Mouse (Mus musculus) retina, postnatal 1 day (tissue): ENCODE measurements around the gene Arhgef19.

Experiments
- DNase-seq: peaks from one replicate; pipeline ENCODE4 v3.0.0-alpha.2; 2012

Gene Arhgef19

DNA sequence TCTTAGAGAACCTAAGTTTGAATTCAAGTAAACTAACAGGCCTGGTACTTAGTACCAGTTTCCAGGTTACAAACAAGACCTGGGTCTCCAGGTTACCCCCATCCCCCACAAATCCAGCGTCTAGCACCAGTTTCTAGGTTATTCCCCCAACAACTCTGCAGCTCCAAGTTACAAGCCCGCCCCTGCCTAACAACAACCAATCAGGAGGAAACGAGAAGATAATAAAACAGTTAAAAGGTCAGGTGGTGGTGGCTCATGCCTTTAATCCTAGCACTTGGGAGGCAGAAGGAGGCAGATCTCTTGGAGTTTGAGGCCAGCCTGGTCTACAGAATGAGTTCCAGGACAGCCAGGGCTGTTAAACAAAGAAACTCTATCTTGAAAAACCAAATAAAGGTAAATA lies 28.0 kb downstream of the Arhgef19 start:
- no peak for DNase-seq

DNA sequence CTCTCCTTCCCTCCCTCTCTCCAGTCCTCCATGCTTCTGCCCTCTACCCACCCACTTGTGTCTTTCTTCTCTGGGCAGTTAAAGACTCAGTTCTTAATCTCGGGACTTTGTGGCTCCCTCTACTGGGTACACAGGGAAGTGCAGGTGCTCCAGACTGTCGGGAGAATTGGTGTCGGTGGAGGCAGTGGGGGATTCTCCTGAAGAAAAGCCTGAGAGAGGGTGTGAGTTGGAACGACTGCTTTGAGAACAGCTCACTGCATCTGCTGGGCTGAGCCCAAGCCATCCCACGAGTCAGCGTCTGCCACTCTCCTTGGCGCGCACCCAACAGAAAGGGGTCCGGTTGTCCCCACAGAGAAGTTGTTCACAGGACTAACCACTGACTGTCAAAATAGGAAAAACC lies 28.5 kb downstream of the Arhgef19 start:
- DNase-seq = peak; percentile 84

DNA sequence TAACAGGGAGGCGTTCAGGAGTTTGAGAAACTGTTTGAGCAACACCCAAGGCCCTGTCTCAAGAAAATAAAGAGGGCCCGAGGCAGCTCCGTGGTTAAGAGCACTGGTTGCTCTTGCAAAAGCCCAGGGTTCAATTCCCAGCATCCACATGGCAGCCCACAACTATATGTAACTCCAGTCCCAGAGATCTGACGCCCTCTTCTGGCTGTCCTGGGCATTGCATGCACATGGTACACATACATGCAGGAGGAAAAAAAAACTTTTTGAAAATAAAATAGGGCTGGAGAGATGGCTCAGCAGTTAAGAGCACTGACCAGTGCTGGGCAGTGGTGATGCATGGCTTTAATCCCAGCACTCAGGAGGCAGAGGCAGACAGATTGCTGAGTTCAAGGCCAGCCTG lies 29.1 kb downstream of the Arhgef19 start:
- no peak for DNase-seq

DNA sequence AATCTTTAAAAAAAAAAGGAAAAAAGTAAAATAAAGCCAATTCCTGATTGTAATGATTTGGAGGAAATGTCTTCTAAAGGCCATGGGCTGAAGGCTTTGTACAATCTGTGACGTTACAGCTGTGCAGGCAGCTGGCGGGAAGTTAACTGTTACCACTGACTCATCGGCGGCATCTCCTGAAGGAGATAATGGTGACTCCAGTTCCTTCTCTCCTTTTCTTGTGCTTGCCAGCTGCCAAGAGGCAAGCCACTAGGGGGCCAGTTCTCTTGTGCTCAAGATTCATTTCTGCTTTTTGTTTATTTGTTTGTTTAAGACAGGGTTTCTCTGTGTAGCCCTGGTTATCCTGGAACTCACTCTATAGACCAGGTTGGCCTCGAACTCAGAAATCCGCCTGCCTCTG lies 29.8 kb downstream of the Arhgef19 start:
- DNase-seq = no peak

DNA sequence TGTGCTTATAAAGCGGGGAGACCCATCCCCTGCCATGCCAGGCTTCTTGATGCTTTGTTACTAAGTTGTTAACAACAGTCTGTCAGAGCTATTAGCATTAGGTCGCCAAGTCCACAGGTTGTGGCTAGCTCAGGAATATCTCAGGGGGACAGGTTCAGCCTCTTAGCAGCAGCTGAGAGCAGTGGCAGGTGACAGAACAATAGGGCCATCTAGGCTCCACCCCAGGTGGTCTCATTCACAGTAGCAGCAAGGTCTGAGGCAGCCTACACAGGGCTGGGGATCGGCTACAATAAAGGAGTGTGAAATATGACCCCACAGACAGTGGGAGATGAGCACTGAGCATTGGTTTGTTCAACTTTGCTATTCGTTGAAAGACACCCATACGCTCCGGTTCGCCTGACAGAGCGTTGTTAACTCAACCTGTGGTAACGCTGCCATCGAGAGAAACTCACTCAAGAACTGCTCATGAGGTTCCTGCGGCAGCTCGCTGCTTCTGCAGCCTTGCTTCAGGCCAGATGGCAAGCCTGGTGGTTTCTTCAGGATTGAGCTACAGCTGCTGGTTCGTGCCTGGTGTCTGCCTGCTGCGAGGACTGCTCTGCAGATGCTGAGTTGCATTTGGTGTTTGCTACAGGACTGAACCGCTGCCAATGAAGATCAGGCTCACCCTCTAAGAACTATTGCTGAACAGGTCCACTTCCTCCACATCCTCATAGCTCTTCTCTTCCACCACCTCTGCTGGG lies 31.1 kb downstream of the Arhgef19 start:
- no peak for DNase-seq

DNA sequence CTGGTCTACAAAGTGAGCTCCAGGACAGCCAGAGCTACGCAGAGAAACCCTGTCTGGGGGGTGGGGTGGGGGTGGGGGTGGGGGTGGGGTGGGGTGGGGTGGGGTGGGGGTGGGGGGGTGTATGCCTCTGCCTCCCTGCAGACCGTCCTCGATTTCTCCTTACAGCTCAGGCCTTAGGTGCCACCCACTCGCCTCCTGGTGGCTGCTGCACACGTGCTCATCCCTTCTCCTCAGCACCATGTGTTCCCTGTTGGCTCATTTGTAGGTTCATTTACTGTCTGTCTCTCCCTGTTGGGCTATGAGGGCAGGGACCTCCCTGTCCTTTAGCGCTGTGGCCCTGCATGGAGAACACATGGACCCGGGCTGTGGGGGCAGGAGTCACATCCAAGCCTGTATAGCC lies 31.9 kb downstream of the Arhgef19 start:
- no peak for DNase-seq

DNA sequence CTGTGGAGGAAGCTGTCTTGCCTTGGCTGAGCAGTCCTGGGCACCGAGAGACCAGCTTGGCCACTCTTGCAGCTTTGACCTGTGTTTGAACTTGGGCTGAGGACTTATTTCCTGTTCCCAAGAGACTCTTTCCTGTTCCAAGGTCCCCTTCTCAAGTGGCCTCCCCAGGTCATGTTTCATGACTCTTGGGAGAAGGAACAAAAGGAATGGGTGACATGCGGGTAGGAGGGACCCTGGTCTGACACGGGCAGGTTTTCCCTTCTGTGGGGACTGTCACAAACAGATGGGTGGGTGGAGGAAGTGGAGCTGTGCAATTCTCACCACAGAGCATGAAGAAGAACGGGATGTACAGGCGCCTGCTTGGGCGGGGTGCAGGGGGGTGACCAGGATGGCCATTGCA lies 32.4 kb downstream of the Arhgef19 start:
- DNase-seq = no peak

DNA sequence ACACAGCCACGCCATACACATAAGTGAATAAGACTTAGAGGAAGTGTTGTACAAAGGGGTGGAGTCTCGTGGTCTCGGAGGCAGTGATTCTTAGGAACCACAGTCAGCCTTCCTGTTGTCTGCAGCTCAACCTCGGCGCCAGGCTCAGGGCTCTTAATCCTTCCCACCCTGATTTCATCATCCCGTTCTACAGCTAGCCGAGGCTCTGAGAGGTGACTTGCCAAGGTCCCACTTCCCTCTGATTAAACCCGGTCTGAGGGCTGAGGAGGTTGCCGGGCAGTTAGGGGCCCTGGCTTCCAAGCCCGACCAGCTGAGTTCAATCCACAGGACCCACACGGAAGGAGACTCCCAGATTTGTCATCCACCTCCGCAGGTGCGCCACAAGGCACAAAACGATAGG lies 33.6 kb downstream of the Arhgef19 start:
- no peak for DNase-seq

DNA sequence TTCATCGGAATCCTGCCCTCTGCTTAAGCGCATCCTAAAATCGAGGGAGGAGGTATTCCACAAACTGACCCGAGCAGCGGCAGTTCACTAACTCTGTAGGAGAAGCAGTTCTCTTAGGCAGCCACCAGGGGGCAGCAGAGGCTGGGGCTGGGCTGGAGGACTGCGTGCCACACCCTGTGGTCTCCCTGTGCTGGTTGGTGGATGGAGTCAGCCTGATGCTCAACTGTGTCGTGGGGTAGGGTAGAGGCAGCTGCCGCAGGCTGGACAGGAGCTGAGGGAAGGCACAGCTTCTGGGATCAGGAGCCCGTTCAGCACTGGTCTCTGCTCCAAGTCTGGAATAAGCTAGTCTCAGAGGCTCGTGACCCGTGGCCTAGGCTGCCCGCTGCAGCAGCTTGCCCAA lies 34.0 kb downstream of the Arhgef19 start:
- peak; percentile 90 for DNase-seq

DNA sequence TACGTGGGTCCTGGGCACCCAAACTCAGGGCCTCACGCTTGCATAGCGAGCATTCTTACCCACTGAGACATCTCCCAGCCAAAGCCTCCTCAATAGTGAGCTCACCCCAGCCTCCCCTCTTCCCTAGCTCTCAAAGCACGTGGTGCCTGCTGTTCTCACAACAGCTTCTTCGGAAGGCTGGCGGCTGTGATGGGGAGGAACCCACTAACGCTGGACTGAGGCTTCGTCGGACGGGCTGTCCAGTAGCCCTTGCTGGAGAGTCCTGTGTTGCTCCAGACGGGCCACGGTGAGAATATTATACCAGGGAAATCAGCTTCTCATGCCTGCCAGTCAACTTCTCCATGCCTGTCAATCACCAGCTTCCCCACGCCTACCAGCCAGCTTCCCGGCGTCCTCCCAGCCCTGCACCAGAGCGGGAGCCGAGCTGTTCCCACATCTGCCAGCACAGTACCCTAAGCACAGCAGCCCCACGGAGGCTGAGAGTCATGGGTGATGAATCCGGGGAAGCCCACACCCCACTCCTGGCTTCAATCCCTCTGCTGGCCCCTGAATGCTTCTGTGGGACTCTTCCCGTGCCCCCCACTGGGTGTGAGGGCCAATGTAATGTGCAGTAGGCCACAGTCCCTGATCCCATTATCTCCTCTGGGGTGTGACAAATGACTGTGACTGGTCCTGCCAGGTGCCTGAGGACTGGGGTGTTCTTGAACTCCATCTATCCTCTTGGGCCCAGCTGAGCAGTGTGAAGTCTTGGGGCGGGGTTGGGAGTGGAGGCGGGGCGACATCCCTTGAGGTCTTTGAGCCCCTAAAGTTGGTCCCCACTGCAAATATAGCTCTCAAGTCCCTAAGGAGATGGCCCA lies 35.4 kb downstream of the Arhgef19 start:
- DNase-seq = peak; percentile 64

DNA sequence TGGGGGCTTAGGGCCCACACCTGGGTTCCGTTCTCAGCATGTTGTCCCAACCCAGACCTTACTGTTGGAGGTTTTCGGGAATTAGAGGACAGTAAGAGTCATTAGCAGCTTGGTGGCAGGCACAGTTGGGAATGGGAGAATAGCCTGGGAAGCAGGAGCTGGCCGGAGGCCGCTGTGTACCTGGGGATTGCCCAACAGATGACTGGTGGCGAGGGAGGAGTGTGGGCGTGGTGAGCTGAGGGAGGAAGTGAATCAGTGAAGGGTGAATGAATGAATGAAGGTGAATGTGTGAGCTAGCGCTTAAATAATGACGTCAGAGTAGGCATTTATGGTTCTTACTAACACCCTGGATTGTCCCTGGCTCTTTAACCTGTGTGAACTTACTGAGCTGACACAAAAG lies 37.9 kb downstream of the Arhgef19 start:
- no peak for DNase-seq

DNA sequence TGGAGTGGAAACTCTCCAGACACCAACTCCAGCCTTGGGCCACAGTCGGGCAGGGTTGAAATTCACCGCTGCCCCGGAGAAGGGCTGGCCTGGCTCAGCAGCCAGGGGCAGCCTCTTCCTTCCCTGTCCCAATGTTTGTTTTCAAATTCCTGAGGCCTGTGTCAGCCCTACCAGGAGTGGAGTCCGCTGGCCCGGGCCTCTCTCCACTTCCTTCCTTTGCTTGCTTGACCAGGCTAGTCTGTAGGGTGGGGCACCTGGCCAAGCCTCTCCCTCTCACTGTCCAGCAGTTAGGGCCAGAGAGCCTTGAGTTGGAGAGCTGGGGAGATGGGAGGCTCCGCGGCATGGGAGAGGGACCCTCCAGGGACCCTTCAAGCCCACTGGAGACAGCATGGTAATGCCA lies 38.9 kb downstream of the Arhgef19 start:
- no peak for DNase-seq

DNA sequence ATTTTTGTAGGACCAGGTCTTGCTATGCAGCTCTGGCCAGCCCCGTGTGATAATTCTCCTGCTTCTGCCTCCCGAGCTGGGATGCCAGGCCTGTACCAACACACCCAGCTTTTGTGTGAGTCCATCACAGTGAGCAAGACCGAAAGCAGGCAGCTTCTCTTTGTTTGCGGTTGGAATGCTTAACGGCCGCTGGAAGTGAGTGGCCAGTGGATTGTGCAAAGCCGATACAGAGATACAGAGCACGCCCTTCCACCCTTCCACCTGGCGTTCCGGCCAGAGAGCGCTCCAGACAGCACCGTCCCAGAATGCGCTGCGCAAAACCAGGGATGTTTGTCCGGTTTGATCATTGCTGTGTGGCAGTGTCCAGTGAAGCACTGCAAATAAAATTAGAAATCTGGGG lies 40.0 kb downstream of the Arhgef19 start:
- DNase-seq = peak; percentile 50

DNA sequence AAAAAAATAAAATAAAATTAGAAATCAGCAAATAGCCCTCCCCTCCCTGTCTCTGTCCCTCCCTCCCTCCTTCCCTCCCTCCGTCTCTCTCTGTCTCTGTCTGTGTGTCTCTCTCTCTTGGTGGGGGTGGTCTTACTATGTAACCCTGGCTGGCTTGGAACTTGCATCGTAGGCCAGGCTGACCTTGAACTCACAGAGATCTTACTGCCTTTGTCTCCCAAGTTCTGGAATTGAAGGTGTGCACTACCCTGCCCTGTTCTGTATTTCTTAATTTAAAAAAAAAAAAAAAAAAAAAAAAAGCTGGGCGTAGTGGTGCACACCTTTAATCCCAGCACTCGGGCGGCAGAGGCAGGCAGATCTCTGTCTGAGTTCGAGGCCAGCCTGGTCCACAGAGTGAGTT lies 40.5 kb downstream of the Arhgef19 start:
- DNase-seq = no peak

DNA sequence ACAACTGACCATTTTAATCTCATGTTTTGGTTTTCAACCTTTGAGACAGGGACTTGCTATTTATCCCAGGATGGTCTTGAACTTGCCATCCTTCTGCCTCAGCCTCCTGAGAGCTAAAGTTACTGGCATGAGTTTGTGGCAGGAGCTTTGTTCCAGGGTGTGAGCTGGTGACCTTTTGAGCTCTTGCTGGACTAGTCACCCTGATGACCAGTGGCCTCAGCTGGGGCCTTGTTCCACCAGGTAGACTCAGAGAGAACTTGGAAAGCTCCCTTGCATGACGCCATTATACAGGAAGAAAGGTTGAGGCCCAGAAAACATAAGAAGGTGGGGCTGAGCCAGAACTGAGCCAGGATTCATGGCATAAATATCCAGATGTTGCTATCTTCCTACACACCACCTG lies 41.2 kb downstream of the Arhgef19 start:
- no peak for DNase-seq

DNA sequence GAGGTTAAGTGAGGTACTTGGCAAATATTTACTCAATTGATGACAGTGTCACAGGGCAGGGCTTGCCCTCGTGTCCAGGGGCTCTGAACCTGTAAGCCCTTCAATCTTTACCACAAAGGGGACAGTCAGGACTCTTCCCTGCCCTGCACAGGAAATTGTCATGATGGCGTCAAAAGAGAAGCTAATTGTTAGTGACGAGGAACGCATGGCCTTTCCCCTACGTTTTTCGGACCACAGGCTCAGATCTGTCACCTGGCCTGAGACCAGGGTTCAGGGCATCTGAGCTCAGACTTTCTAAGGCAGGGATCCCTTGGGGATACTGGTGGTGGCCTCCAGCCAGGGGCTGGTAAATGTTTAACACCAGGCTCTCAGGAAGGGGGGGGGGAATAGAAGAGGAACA lies 41.9 kb downstream of the Arhgef19 start:
- no peak for DNase-seq

DNA sequence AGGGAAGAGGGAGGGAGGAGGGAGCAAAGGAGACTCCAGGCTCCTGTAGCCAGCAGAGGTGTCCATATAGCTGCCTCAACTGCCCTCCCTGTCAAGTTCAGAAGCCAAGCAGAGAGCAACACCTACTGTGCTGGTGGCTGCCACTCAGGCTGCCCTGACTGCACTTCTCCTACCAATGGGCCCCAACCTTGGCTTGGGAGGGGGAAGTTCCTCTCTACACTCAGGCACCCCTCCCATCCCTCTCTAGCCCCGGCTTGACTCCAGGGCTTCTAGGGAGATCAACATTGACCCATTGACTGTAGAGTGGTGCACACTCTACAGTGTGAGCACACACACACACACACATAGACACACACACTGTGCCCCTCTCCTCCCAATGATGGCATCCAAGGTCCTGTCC lies 42.3 kb downstream of the Arhgef19 start:
- no peak for DNase-seq

DNA sequence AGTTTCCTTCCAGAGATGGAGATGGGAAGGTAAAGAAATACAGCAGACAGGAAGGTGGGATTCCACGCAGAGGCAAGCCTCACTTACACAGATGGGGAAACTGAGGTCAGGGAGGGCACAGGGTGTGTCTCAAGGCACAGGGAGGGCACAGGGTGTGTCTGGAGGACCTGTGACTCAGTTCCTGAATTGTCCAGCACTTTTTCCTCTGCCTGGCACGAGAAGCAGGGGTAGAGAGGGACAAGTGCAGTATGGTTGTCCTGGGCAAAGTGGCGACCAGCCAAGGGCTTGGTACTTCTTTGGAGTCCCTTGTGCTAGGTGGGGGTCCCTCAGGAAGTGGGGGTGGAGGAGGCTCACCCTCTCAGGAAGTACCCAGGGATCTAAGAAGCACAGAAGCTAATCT lies 42.8 kb downstream of the Arhgef19 start:
- DNase-seq = no peak

DNA sequence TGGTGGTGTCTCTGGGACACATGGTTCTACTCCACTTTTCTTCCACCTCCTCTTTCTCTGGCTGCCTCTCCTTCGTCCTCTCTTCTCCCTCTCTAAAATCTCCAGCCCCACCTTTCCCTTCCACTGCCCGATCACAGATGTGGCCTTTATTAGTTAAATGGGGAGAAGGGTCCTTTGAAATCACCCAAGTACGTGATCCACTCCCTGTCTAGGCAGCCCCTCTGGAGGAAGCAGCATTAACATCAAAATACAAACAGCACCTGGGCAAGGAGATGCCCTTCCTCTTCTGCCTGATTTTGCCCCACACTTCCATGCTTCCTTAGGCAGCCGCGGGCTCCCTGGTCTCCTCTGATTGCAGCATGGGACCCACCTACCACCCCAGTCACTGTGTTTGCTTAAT lies 43.3 kb downstream of the Arhgef19 start:
- DNase-seq = no peak

DNA sequence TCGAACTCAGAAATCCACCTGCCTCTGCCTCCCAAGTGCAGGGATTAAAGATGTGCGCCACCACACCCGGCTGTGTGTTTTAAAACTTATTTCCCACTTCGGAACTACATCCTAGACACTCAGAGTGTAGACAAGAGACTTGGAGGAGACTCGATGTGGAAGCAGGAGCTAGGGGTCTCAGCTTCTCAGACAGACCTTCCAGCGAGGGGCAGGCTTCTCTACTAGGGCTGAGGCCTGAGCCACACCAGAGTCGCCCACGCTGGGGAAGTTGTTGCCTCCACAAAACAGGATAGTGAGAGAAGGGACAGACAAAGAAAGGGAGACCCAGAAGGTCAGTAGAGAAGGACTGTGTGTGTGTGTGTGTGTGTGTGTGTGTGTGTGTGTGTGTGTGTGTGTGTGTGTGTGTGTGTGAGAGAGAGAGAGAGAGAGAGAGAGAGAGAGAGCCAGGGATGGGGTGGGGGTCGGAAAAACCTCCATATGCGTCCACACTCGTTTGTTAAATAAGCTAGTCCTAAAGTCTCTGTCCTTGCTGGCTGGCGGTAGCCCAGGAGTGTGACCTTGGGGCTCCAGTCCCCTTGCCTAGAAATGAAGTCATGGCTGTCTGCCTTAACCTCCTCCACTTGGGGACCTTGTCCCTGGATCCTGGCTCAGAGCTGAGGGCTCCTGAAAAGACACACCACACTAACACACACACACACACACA lies 44.0 kb downstream of the Arhgef19 start:
- no peak for DNase-seq

DNA sequence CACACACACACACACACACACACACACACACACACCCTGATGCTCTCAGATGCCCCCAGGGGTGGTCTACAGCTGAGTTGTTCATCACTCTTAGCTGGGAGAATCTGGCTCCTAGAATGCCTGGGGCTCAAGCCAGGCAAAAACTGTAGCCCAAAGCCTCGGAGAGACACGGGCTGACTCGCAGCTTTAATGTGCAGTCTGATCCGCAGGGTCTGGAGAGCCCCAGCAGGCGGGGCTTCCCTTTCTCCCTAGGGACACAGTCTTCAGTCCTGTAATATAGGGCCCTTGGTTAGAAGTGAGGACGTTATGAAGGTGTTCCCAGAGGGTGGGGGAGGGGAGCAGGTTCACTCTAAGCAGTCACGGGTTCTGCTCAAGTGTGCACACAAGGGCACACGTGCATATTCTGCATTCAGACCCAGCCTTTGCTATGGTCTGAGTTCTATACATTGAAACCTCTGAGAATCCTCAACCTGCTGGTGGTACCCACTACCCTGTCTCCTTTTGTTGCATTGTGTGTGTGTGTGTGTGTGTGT lies 44.6 kb downstream of the Arhgef19 start:
- peak; percentile 56 for DNase-seq

DNA sequence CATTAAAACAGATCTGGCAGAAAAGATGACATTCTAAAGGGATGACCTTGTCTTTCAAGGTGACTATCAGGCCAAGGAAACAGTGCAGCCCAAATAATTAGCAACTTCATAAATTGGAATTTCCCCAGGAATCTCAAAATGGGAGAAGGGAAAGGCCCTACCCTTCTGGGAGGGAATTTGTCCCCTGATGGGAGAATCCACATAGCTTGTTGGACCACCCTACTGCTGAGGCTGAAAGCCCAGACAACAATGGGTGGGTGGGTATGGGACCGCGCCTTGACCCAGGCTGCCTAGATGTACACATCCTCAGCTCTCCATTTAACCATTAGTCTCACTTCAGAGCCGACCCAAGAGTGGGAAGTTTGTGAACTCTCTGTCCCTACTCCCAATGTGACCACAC lies 45.2 kb downstream of the Arhgef19 start:
- no peak for DNase-seq

DNA sequence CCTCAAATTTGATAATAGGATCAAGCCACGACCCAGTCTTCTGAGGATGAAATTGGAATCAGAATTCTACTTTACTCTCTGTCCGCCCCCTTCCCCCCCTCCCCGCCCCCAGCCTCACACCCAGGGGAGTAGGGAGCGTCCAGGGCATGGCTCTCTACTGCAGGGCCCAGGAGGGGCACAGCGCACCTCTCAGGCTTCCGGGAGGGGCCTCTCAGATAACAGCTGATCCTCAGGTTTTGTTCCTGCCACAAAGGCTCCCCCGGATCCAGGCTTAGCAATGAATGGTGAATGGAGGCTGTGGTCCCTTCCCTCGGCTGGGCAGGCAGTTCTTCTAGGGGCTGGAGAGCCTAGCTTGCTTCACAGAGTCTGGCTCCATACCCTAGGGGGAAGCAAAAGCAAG lies 45.8 kb downstream of the Arhgef19 start:
- DNase-seq = no peak
